Mouse (Mus musculus): ENCODE data around the gene Exo5. TPM values are rescaled to one million over a fixed set of nuclear protein-coding genes. Genes with fewer than 3 reads are reported as not detected.

Gene Exo5
- total and polyA plus RNA-seq, 3 experiments = 1.6 to 3.0 (median 1.8) TPM

- Histone ChIP-seq H3K27ac (no peak overlapping the region), H3K4me1 (ENCODE audit: control insufficient read depth, insufficient read depth, low read length) (no peaks in the 10 kb centered on the region; the same call in 1 of the 2 replicates), H3K79me2 (replicated peaks; ENCODE audit: control insufficient read depth, insufficient read depth, low read length) (no peaks in the 10 kb centered on the region), H3K36me3 (ENCODE audit: control insufficient read depth, insufficient read depth, low read length) (no peaks in the 10 kb centered on the region), H3K4me3 (no peak overlapping the region), H3K9ac (ENCODE audit: low read depth, low read length) (no peak overlapping the region), H3K27me3 (ENCODE audit: control insufficient read depth, insufficient read depth, low read length) (no peaks in the 10 kb centered on the region)
- TF ChIP-seq EP300 (IDR thresholded peaks at IDR 0.05; ENCODE audit: insufficient read depth, low read depth, low read length) = no peak
- DNase-seq = no peak
- 72% methylated on average over 4 of the region's 4 CpGs for WGBS
- intact Hi-C loops (cut with DNase I) = no loop called here
Observed at GRCm38 (mm10) chr4:120914501-120914900, 10.3 kb downstream of the Exo5 start.

DNA sequence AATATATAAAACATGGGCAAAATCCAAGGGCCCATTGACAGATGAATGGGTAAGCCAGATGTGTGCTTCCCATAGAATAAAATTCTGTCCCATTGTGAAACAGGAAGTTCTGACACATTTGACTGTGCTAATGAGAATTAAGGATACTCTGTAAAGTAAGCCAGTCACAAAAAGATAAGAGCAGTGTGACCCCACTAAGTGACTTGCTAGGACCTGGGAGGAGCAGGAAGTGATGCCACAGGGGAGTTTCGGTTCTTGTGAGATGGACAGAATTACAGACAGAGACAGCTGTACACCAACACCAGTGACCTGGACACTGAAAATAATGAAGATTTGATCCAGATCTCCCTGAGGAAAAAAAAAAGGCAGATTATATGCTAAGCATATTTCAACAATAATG is 11.0 kb downstream of the Exo5 start:
- H3K27me3 ChIP-seq (ENCODE audit: control insufficient read depth, insufficient read depth, low read length) = no peaks in the 10 kb centered on the region
- no peaks in the 10 kb centered on the region; the same call in 1 of the 2 replicates for H3K4me1 ChIP-seq (ENCODE audit: control insufficient read depth, insufficient read depth, low read length)
- H3K4me3 ChIP-seq = no peak overlapping the region
- intact Hi-C loops (cut with DNase I) = no loop called here
- H3K79me2 ChIP-seq (replicated peaks; ENCODE audit: control insufficient read depth, insufficient read depth, low read length) = no peaks in the 10 kb centered on the region
- 16% methylated on average over 1 of the region's 1 CpGs for WGBS
- TF ChIP-seq POLR2A (IDR thresholded peaks at IDR 0.05; ENCODE audit: insufficient read depth, low read depth, low read length) (no peak), CTCF (IDR thresholded peaks at IDR 0.05) (no peak), EP300 (IDR thresholded peaks at IDR 0.05; ENCODE audit: insufficient read depth, low read depth, low read length) (no peak)
- no peak overlapping the region for H3K27ac ChIP-seq
- no peak for DNase-seq
- no peak overlapping the region for H3K9ac ChIP-seq (ENCODE audit: low read depth, low read length)
- H3K36me3 ChIP-seq (ENCODE audit: control insufficient read depth, insufficient read depth, low read length) = no peaks in the 10 kb centered on the region

- H3K36me3 ChIP-seq (ENCODE audit: control insufficient read depth, insufficient read depth, low read length) = no peaks in the 10 kb centered on the region
- no peak overlapping the region for H3K4me3 ChIP-seq
- H3K9ac ChIP-seq (ENCODE audit: low read depth, low read length) = no peak overlapping the region
- TF ChIP-seq EP300 (IDR thresholded peaks at IDR 0.05; ENCODE audit: insufficient read depth, low read depth, low read length) = no peak
- no peaks in the 10 kb centered on the region; the same call in 1 of the 2 replicates for H3K4me1 ChIP-seq (ENCODE audit: control insufficient read depth, insufficient read depth, low read length)
- no peak overlapping the region for H3K27ac ChIP-seq
- intact Hi-C loops (cut with DNase I) = no loop called here
- H3K79me2 ChIP-seq (replicated peaks; ENCODE audit: control insufficient read depth, insufficient read depth, low read length) = no peaks in the 10 kb centered on the region
- H3K27me3 ChIP-seq (ENCODE audit: control insufficient read depth, insufficient read depth, low read length) = no peaks in the 10 kb centered on the region
- 60% methylated on average over 8 of the region's 8 CpGs for WGBS
- DNase-seq = no peak
Observed at GRCm38 (mm10) chr4:120913443-120913842, 11.4 kb downstream of the Exo5 start.

DNA sequence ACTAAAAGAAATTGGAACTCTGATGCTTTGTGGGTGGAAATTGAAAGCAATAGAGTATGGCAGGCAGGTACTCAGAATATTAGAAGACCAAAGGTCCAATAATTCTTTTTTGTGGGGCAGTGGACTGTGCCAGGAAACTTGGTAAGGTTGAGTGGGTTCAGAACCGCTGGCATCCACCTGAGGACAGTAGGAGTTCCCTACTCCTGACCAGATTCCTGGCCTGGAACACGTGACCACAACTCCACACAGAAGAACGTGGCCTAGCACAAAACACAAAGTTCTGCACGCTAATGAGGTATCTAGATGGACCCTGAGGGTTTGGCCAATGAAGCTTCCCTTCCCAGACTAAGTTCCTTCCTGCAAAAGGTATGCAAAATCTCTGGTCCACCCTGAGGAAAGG is 12.0 kb downstream of the Exo5 start:
- no peak overlapping the region for H3K27ac ChIP-seq
- no peak overlapping the region for H3K4me3 ChIP-seq
- H3K79me2 ChIP-seq (replicated peaks; ENCODE audit: control insufficient read depth, insufficient read depth, low read length) = no peaks in the 10 kb centered on the region
- H3K9ac ChIP-seq (ENCODE audit: low read depth, low read length) = no peak overlapping the region
- intact Hi-C loops (cut with DNase I) = no loop called here
- TF ChIP-seq POLR2A (IDR thresholded peaks at IDR 0.05; ENCODE audit: insufficient read depth, low read depth, low read length) (no peak), CTCF (IDR thresholded peaks at IDR 0.05) (no peak), EP300 (IDR thresholded peaks at IDR 0.05; ENCODE audit: insufficient read depth, low read depth, low read length) (no peak)
- no peaks in the 10 kb centered on the region for H3K36me3 ChIP-seq (ENCODE audit: control insufficient read depth, insufficient read depth, low read length)
- WGBS = 51% methylated on average over 4 of the region's 4 CpGs
- DNase-seq = no peak
- no peaks in the 10 kb centered on the region; the same call in 1 of the 2 replicates for H3K4me1 ChIP-seq (ENCODE audit: control insufficient read depth, insufficient read depth, low read length)
- no peaks in the 10 kb centered on the region for H3K27me3 ChIP-seq (ENCODE audit: control insufficient read depth, insufficient read depth, low read length)

DNA sequence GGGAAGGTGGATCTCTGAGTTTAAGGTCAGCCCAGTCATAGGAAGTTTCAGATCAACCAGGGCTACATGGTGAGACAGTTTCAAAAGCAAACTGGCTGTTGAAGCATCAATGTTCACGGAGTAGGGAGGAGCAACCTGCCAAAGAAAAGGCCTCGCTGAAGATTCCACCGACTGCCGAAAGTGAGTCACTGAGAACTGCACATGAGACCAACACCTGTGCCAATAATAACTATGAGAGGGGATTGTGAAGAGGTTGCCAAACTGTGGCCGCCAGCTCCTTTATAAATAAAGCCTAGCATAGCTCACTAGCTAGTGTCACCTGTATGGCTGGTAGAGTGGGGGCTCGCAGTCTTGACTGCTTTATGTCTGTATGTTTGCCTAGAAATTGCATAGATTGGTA is 13.7 kb downstream of the Exo5 start:
- no peaks in the 10 kb centered on the region for H3K36me3 ChIP-seq (ENCODE audit: control insufficient read depth, insufficient read depth, low read length)
- WGBS = 69% methylated on average over 6 of the region's 6 CpGs
- no peak overlapping the region for H3K27ac ChIP-seq
- no peaks in the 10 kb centered on the region; the same call in 1 of the 2 replicates for H3K4me1 ChIP-seq (ENCODE audit: control insufficient read depth, insufficient read depth, low read length)
- no peak overlapping the region for H3K4me3 ChIP-seq
- intact Hi-C loops (cut with DNase I) = loop anchor here (2.0 kb wide), 1 partner anchor 60 kb away; no protein-coding TSS in a partner anchor
- H3K79me2 ChIP-seq (replicated peaks; ENCODE audit: control insufficient read depth, insufficient read depth, low read length) = no peaks in the 10 kb centered on the region
- H3K9ac ChIP-seq (ENCODE audit: low read depth, low read length) = no peak overlapping the region
- TF ChIP-seq CTCF (IDR thresholded peaks at IDR 0.05) (no peak), POLR2A (IDR thresholded peaks at IDR 0.05; ENCODE audit: insufficient read depth, low read depth, low read length) (no peak), EP300 (IDR thresholded peaks at IDR 0.05; ENCODE audit: insufficient read depth, low read depth, low read length) (no peak)
- H3K27me3 ChIP-seq (ENCODE audit: control insufficient read depth, insufficient read depth, low read length) = no peaks in the 10 kb centered on the region
- peak in 1 of 2 experiments; percentile 19 for DNase-seq

DNA sequence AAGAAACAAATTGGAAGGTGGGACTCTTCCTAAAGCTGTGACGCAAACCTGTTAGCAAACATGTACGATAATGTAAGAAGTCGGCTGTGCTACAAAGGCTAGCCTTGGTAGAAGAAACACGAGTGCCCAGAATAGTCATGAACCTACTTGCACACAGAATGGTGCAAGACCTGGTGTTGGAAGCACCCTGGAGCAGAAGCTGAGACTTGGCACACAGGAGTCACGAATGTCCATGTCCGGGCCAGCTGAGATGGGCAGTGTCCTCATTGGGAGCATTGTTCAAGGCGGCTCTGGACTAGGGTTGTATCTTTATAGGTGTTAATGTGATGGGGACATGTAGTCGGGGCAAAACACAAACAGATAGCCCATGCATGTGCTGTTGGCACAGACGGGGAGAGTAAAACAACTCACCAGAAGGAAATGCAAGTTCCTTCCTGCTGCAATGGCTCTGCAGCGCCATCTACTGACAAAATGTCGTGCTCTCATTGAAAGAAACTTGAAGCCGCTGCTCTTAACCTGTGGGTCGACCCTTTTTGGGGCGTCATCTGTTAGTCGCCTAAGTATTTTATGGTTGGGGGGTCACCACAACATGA is 15.2 kb downstream of the Exo5 start:
- Histone ChIP-seq H3K4me1 (ENCODE audit: control insufficient read depth, insufficient read depth, low read length) (no peaks in the 10 kb centered on the region; the same call in 1 of the 2 replicates), H3K9ac (ENCODE audit: low read depth, low read length) (no peak overlapping the region), H3K79me2 (replicated peaks; ENCODE audit: control insufficient read depth, insufficient read depth, low read length) (no peaks in the 10 kb centered on the region), H3K27ac (no peak overlapping the region), H3K4me3 (no peak overlapping the region), H3K27me3 (ENCODE audit: control insufficient read depth, insufficient read depth, low read length) (no peaks in the 10 kb centered on the region), H3K36me3 (ENCODE audit: control insufficient read depth, insufficient read depth, low read length) (no peaks in the 10 kb centered on the region)
- DNase-seq = peak; percentile 27 to 43
- TF ChIP-seq POLR2A (IDR thresholded peaks at IDR 0.05; ENCODE audit: insufficient read depth, low read depth, low read length) = no peak
- TF ChIP-seq EP300 (IDR thresholded peaks at IDR 0.05; ENCODE audit: insufficient read depth, low read depth, low read length) = 0 out of 2 replicates have a peak, but pooled peaks have one; percentile 28
- TF ChIP-seq CTCF (IDR thresholded peaks at IDR 0.05) = peak; percentile 83
- WGBS = 28% methylated on average over 15 of the region's 15 CpGs
- intact Hi-C loops (cut with DNase I) = loop anchor here (2.0 kb wide), 1 partner anchor 59 kb away; no protein-coding TSS in a partner anchor

Data from heart, adult 2 months (tissue).